Mouse (Mus musculus): ENCODE data around the gene Mgat4e. TPM values are rescaled to one million over a fixed set of nuclear protein-coding genes. Genes with fewer than 3 reads are reported as not detected.

Mgat4e gene
- total RNA-seq, 2 experiments from 2014 or later = not detected

DNA sequence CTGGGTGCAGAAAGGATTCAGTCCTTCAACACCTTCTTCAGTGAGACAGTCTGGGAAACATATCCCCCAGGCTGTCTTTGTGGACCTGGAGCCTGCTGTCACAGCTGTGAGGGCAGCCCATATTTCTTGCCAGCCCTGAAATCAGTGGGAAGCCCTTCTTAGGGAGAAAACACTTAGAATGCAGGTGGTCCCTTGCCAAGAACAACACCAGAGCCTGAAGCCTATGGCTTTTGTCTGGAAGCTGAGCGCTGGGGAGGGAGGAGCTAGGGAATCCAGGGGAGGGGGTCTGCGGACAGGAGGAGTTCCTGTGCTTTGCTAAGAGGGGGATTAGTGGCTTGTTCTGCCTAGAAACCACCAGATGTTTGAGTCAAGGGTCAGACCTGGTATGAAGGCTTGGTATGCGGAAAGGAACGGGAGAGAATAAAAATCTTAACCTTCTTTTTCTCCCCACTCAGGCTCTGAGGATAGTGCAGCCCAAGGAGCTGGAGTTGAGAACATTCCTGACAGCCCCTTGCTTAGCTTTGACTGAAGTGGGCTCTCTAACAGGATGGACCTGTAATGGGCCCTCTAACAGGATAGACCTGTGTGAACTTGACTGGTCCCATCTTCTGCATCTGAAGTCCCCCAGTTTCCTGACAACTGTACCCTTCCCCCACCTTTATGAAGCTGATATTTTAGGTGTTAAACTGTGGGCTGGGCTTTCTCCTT is 32.8 kb downstream of the Mgat4e start:
- intact Hi-C loops (cut with DNase I) = loop anchor here (2.0 kb wide), 1 partner anchor 90 kb away; no protein-coding TSS in a partner anchor
- peak; percentile 20 to 26 for DNase-seq

DNA sequence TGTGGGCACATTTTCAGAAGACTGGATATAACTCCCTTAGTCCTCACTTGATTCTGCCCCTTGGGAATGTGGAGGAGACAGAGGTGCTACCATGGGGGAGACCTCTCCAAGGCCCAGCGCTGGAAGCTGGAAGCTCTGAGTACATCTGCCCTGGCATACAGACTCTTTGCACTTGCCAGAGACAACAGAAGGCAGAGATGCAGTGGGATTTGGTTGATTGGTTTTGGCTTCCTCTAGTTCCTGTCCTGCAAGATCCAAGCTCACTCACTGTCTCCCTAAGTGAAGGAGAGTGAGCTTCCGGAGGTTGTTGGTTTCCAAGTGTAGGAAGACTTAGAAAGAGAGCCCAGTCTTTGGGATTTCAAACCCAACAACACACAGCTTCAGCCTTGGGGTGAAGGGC is 33.6 kb downstream of the Mgat4e start:
- peak in 1 of 2 experiments; percentile 11 for DNase-seq
- intact Hi-C loops (cut with DNase I) = loop anchor here (2.0 kb wide), 1 partner anchor 91 kb away; no protein-coding TSS in a partner anchor

DNA sequence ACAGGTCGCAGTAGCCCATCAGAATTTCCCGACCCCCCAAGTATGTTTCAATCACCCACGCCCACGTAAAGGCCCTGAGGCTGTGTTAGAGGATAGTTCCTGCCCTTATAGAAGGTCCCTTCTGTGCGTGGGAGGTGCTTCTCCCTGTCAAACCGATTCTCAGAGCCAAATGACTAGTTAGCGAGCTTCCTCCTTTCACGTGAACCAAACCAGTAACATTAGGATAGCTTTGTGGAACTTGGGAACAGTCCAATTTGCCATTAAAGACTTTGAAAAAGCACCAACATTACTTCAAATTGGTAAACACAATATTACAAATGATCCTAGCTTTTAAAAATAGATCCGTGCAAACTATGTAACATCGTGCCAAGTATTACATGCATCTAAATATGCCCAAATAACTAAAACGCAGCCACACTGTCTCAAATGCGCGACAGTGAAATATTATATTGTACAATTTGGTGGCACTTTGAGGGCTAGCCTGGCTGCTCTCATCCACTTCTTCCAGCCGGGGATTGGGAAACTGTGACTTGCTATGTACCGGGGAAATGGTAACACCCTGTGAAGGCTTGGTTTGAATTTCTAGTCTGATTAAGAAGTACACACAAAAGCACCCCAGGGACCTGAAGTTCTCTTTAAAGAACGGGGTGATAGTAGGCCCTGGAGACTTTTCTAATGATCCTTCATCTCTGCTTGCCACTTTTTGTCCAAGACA is 35.4 kb downstream of the Mgat4e start:
- intact Hi-C loops (cut with DNase I) = no loop called here
- DNase-seq = peak in 1 of 2 experiments; percentile 13

DNA sequence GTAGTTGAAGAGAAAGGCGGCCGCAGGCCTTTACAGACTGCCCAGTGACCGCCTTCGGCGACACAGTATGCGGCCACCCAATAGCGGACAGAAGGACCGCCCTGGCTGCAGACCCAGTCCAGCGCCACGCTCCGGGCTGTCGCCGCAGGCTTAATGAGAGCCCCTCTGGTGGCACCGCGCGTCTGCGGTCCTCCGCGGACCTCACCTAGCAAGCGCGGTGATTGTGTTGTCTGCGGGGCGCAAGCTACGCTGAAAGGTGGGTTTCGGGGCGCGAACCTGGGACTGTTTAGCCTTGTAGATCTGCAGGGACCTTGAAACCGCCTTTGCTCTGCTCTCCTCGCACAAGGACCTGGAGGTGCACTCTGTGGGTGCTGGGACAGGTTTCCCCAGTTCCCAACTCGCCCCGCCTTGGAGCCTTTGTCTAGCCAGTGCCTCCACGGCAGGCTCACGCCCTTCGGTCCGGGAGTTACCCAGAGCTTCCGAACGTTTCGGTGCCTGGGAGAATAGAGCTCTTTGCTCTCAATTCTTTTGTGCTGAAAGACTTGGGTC is 36.1 kb downstream of the Mgat4e start:
- peak; percentile 35 to 46 for DNase-seq
- intact Hi-C loops (cut with DNase I) = no loop called here

DNA sequence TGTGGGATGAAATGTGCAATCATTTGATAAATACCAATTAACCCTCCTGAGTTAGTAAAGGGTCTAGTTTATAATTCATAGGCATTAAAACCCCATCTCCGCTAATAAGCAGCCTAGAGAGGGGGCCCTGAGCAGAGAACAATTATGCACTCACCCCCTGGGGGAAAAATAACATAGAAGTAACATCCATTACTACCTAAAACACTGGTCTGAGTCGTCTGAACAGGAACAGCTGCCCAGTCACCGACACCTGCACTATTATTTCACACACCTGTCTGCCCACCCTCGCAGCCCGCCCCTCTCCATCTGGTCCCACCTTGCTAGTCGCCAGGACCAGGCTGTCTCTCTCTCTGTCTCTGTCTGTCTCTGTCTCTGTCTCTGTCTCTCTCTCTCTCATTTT is 36.9 kb downstream of the Mgat4e start:
- intact Hi-C loops (cut with DNase I) = no loop called here
- no peak for DNase-seq

DNA sequence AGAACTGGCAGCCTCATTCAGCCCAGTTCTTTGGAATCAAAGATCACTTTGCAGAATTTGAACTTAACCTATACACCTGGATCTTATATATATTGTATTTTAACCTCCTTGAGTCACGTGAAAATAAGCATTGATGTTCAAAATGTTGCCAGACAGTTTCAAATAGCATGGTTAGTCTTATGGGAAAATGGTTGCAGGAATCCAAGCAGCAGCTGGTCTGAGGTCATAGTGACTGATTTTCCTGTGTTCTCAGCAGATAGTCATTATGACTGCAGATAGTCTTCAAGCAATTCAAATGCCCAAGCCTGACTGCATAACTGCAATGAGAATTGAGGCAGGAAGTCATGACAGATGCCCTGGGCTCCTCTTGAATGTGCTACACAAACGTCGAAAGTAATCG is 37.3 kb downstream of the Mgat4e start:
- no peak for DNase-seq
- intact Hi-C loops (cut with DNase I) = no loop called here

DNA sequence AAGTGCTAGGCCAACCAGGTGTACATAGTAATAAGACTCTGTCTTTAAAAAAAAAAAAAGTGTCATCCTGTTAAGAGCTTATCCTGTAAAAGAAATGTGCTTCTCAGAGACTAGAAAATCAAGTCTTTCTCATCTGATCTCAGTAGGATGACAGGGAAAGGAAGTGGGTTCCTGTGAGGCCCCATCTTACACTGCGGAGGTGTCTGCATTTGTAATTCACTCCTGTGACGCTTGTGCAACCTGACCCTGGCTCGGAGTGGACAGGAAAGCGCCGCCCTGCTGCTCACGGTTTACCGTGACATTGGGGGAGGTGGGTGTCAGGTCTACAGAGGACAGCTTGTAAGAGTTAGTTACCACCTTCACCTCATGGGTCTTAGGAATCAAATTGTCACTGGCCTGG is 39.5 kb downstream of the Mgat4e start:
- intact Hi-C loops (cut with DNase I) = no loop called here
- DNase-seq = no peak

DNA sequence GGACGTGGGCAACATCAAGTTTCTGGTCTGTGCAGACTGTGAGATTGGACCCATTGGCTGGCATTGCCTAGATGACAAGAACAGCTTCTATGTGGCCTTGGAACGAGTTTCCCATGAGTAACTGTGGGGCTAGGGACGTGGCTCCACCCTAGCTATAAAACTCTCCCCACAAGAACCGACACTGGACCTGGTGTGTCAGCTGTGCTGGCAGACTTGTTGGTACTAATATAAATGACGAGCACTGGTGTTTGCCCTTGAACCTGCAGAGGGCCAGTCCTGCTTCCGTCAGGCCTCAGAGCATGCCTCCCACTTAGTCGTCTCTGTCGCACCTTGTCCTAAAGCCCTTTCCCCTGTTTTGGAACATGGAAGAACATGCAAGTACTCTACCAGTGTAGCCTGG is 43.3 kb downstream of the Mgat4e start:
- intact Hi-C loops (cut with DNase I) = no loop called here
- DNase-seq = no peak

DNA sequence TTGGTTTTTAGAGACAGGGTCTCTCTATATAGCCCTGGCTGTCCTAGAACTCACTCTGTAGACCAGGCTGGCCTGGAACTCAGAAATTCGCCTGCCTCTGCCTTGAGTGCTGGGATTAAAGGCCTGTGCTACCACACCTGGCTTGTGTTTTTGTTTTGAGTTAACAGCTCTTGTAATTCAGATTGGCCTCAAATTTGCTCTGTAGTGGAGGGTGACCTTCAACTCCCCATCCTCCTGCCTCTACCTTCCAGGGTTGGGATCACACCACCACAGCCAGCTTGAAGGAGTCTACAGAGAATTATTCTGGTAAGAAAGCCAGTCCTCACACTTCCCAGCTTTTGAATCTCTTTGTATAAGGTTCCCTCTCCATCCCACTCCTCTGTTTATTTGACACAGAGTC is 48.6 kb downstream of the Mgat4e start:
- intact Hi-C loops (cut with DNase I) = no loop called here
- no peak for DNase-seq

DNA sequence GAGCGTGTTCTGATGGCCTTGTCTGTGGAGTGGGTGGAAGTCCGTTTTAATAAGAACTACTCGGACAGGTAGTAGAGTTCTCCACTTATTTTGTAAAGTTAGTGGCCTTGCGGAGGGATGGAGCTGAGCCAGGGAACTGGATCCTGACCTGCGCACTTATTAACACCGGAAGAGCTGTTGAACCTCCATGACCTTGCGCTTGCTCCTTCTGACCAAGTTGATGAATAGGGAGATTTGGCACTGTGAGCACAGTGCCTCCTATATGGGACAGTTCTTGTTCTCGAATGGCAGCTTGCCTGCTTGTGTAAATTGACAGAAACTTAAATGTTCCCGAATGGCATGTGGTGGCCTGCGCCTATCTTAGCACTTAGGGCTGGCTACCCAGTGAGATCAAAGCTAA is 53.5 kb downstream of the Mgat4e start:
- intact Hi-C loops (cut with DNase I) = no loop called here
- DNase-seq = no peak

DNA sequence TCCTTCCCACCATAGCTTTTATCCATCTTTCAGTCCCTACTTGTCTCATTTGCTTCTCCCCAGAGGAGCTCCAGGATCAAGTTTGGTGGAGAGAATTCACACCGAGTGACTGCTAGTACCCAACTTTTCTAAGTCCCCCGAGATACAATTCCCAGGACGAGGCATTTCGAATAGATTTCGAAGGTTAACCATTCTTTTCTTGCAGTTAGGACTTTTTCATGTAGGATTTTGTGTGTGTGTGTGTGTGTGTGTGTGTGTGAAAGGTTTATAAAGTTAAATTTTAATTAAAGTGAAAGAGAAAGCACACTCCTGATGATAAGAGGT is 54.3 kb downstream of the Mgat4e start:
- intact Hi-C loops (cut with DNase I) = no loop called here

DNA sequence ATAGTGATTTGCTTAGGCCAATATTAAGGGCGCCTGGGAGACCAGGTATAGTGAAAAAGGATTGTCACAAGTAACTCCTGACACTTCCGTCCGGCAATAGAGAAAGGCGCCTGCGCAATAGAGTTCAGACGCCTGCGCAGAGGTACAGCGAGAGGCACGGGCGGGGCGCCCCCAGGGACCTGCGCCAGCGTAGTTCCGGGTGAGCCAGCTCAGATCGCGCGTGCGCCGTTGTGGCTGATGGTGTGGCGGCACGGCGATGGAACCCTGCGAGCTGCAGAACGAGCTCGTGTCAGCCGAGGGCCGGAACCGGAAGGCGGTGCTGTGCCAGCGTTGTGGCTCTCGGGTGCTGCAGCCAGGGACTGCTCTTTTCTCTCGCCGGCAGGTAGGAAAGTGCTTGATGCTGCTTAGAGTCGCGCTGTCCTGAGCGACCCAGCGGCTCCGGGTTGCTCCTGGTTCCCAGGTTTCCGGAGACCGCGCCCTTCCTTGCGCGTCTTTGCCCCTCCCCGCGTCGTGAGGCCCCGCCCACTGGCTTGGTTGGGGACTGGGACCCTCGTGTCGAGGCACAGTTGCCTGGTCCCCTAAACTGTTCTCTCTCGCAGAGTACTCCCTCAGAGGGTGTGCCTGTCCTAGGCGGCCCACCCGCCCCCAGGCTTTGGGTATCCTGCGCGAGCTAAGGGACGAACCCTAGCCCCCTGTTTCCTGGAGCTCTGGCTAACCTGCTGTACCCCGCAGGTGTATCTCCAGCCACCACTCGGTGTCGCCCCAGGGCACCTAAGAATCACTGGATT is 54.9 kb downstream of the Mgat4e start, which contains the start of gene Rabif:
Gene Rabif (plus strand): TSS at position 221 of the 788 bp plus-strand sequence.
- peak; percentile 99 for DNase-seq
- intact Hi-C loops (cut with DNase I) = no loop called here

More for the DNA sequence above, 54.3 kb downstream of the Mgat4e start:
- no peak for DNase-seq

DNA sequence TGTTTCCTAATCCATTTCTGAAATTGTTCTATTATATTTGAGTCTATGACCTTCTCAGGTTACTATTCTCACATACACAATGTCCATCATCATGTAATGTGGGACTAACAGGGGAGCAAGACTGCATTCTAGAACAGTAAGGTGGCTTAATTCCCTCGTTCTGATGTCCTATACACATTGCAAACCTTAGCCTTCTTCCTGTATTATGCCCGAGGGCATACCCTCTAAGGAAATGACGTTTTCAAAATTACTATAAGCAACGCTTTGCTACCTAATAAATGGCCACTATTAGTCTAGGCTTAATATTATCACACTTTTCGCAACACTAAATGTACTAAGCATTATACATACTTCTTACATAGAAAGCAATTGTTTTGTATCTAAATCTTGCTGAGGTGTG is 55.5 kb downstream of the Mgat4e start:
- DNase-seq = peak in 1 of 2 experiments; percentile 10
- intact Hi-C loops (cut with DNase I) = loop anchor here (2.0 kb wide), 1 partner anchor 63 kb away; no protein-coding TSS in a partner anchor

DNA sequence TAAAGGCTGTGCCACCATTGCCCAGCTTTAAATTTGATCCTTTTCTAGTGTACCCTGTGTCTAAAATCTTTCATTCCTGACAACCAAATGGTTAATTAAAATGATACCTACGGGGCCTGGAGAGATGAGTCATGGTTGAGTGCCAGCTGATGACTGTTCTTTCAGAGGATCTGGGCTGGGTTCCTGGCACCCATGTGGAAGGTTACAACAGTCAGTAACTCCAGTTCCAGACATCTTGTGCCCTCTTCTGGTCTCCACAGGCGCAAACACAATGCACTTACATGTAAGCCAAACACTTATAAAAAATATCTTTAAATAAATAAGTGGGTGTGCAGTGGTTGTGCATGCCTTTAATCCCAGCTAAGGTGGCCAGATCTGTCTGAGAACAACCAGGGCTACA is 56.0 kb downstream of the Mgat4e start:
- DNase-seq = peak in 1 of 2 experiments; percentile 13
- intact Hi-C loops (cut with DNase I) = loop anchor here (2.0 kb wide), 1 partner anchor 63 kb away; no protein-coding TSS in a partner anchor

DNA sequence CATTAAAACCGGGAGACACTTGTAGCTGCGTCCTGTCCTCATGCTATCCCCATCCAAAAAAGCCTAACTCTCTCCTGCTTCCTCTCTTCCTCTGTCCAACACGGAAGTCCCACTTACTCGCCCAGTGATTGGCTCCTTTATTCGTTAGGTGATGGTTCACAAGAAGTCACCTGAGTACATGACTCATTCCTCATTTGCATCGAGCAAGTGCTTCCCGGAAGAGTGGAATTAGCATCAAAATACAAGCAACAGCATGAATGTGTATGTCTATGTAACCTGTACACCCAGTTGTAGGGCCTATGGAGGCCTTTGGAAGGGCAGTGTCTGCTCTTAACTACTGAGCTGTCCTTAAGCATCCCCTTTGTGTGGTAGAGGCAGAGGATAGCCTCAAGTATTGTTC is 57.2 kb downstream of the Mgat4e start:
- intact Hi-C loops (cut with DNase I) = loop anchor here (2.0 kb wide), 1 partner anchor 65 kb away; no protein-coding TSS in a partner anchor
- no peak for DNase-seq

Other genes with a start within 250 kb of the Mgat4e start
- 1 to 10 TPM; 3.4 to 3.7 TPM for gene Ppfia4, start 216.8 kb downstream of the Mgat4e start, total RNA-seq (2021)
- 10 to 100 TPM; 24.2 to 25.7 TPM for gene Tmem183a, start 187.7 kb downstream of the Mgat4e start, total RNA-seq (2021)
- not detected for gene 4933406M09Rik, start 163.7 kb downstream of the Mgat4e start, total RNA-seq (2021)
- gene Cyb5r1, start 144.1 kb downstream of the Mgat4e start, total RNA-seq (2021) = 10 to 100 TPM; 31.0 to 33.4 TPM
- gene Adipor1, start 134.3 kb downstream of the Mgat4e start, total RNA-seq (2021) = 100 to 1,000 TPM; 132 to 133 TPM
- 10 to 100 TPM; 18.3 to 19.6 TPM for gene Klhl12, start 94.2 kb downstream of the Mgat4e start, total RNA-seq (2021)
- 10 to 100 TPM; 11.6 to 12.8 TPM for gene Rabif, start 55.0 kb downstream of the Mgat4e start, total RNA-seq (2021)
- gene Kdm5b, start 10.5 kb upstream of the Mgat4e start, total RNA-seq (2021) = 10 to 100 TPM; 27.6 to 34.5 TPM
- gene Syt2, start 97.0 kb upstream of the Mgat4e start, total RNA-seq (2021) = under 1 TPM in 1 of 2 experiments, not detected in 1; 0.31 TPM

Measured in heart, postnatal 10 days (tissue).